Mouse (Mus musculus) forebrain, embryonic 16.5 days (tissue): ENCODE measurements around the gene Cfap43. TPM values are rescaled to one million over a fixed set of nuclear protein-coding genes. Genes with fewer than 3 reads are reported as not detected.
A peak's percentile ranks its signal among the peaks of the same experiment; 100 is the strongest.

Experiments
- ATAC-seq: fragments of 200-750 bp; cut with Nextera tagmentation; 2 replicates; pipeline ENCODE4 v1.8.0; 2017; ENCODE audit warnings: mild to moderate bottlenecking, moderate library complexity
- H3K27ac ChIP-seq: fragments of 300-500 bp; sonication (generic); 2 replicates; pipeline ENCODE4 v1.5.1; 2014; ENCODE audit warnings: low read length, control low read depth
- H3K27me3 ChIP-seq: fragments of 300-500 bp; sonication (generic); replicated peaks from 2 replicates; pipeline ENCODE4 v1.6.1; 2014; ENCODE audit warnings: low read length; ENCODE audit not compliant: control insufficient read depth, insufficient read depth
- H3K36me3 ChIP-seq: fragments of 300-500 bp; sonication (generic); 2 replicates; pipeline ENCODE4 v1.6.1; 2014; ENCODE audit not compliant: control insufficient read depth, insufficient read depth
- H3K4me1 ChIP-seq: fragments of 300-500 bp; sonication (generic); replicated peaks from 2 replicates; pipeline ENCODE4 v1.6.1; 2014; ENCODE audit warnings: low read length; ENCODE audit not compliant: control insufficient read depth, insufficient read depth
- H3K4me2 ChIP-seq: fragments of 300-500 bp; sonication (generic); 2 replicates; pipeline ENCODE4 v1.6.1; 2014; ENCODE audit warnings: mild to moderate bottlenecking, low read length, control low read depth
- H3K4me3 ChIP-seq: fragments of 300-500 bp; sonication (generic); replicated peaks from 2 replicates; pipeline ENCODE4 v1.5.1; 2014; ENCODE audit warnings: mild to moderate bottlenecking, low read length, control low read depth
- H3K9ac ChIP-seq: fragments of 300-500 bp; sonication (generic); replicated peaks from 2 replicates; pipeline ENCODE4 v1.6.1; 2014; ENCODE audit warnings: low read depth, low read length, control low read depth
- H3K9me3 ChIP-seq: fragments of 300-500 bp; sonication (generic); 2 replicates; pipeline ENCODE4 v1.6.1; 2016; ENCODE audit warnings: low read length; ENCODE audit not compliant: control insufficient read depth
- WGBS: fragments of 180-500 bp; shearing (Covaris S2); extraction: QIAGEN DNeasy Blood & Tissue Kit; methylation state at CpG from one replicate; pipeline ENCODE4 v1.1.7; 2014; 5-methylcytosine and 5-hydroxymethylcytosine counted together
- polyA plus RNA-seq: library from polyadenylated mRNA; unstranded; fragments of >200 nt; fragmentation: Nextera tagmentation; extraction: Ambion mirVana; gene quantifications from 2 replicates; pipeline ENCODE4 v1.2.1, GENCODE M21; 2015

The Cfap43 gene
- polyA plus RNA-seq, 1 experiment from 2014 or later: 1.1 TPM

- peak overlapping the region; percentile 90; the same call in 1 of the 2 replicates for H3K27ac ChIP-seq
- 16% methylated on average over 6 of the region's 6 CpGs for WGBS
- peak overlapping the region; percentile 40 for H3K4me3 ChIP-seq
- ATAC-seq: peak; percentile 36
- H3K9ac ChIP-seq: peak overlapping the region; percentile 79
- no peaks in the 10 kb centered on the region for H3K9me3 ChIP-seq
- peak overlapping the region; percentile 60 for H3K4me2 ChIP-seq
- no peaks in the 10 kb centered on the region for H3K27me3 ChIP-seq
- H3K36me3 ChIP-seq: no peaks in the 10 kb centered on the region
- H3K4me1 ChIP-seq: peaks cover 17% of the 10 kb centered on the region
These were observed 10.1 kb downstream of the Cfap43 start for GRCm38 (mm10) chr19:47908961-47909371.

- H3K4me3 ChIP-seq: no peak overlapping the region
- H3K27me3 ChIP-seq: no peaks in the 10 kb centered on the region
- H3K9ac ChIP-seq: no peak overlapping the region
- no peak for ATAC-seq
- 90% methylated on average over 9 of the region's 9 CpGs for whole genome bisulfite sequencing
- no peak overlapping the region for H3K4me2 ChIP-seq
- H3K9me3 ChIP-seq: no peaks in the 10 kb centered on the region
- no peaks in the 10 kb centered on the region for H3K36me3 ChIP-seq
- H3K4me1 ChIP-seq: peaks cover 17% of the 10 kb centered on the region
- no peak overlapping the region for H3K27ac ChIP-seq
These were observed 11.5 kb downstream of the Cfap43 start for GRCm38 (mm10) chr19:47907596-47907995.

GRCm38 (mm10) chr19:47905603-47906002 lies 13.5 kb downstream of the Cfap43 start:
- ATAC-seq: no peak
- whole genome bisulfite sequencing: 88% methylated on average over 5 of the region's 5 CpGs
- Histone ChIP-seq H3K4me2 (no peak overlapping the region), H3K4me3 (no peak overlapping the region), H3K9ac (no peak overlapping the region), H3K9me3 (no peaks in the 10 kb centered on the region), H3K4me1 (peaks cover 21% of the 10 kb centered on the region), H3K27ac (no peak overlapping the region), H3K27me3 (no peaks in the 10 kb centered on the region), H3K36me3 (no peaks in the 10 kb centered on the region)

GRCm38 (mm10) chr19:47905081-47905480 lies 14.0 kb downstream of the Cfap43 start:
- Histone ChIP-seq H3K9ac (no peak overlapping the region), H3K27me3 (no peaks in the 10 kb centered on the region), H3K4me2 (no peak overlapping the region), H3K4me1 (peaks cover 19% of the 10 kb centered on the region), H3K27ac (no peak overlapping the region), H3K9me3 (no peaks in the 10 kb centered on the region), H3K36me3 (no peaks in the 10 kb centered on the region), H3K4me3 (no peak overlapping the region)
- no peak for ATAC-seq
- 85% methylated on average over 4 of the region's 4 CpGs for WGBS

- 46% methylated on average over 4 of the region's 4 CpGs for WGBS
- Histone ChIP-seq H3K27me3 (no peaks in the 10 kb centered on the region), H3K4me1 (peaks cover 6% of the 10 kb centered on the region), H3K4me3 (no peak overlapping the region), H3K27ac (no peak overlapping the region), H3K4me2 (no peak overlapping the region), H3K9me3 (no peaks in the 10 kb centered on the region), H3K9ac (no peak overlapping the region), H3K36me3 (no peaks in the 10 kb centered on the region)
- ATAC-seq: peak; percentile 43; the same call in 1 of the 2 replicates
These were observed 15.4 kb downstream of the Cfap43 start for GRCm38 (mm10) chr19:47903679-47904078.

- Histone ChIP-seq H3K9ac (no peak overlapping the region), H3K9me3 (no peaks in the 10 kb centered on the region), H3K27me3 (no peaks in the 10 kb centered on the region), H3K27ac (no peak overlapping the region), H3K36me3 (no peaks in the 10 kb centered on the region), H3K4me2 (no peak overlapping the region), H3K4me1 (peaks cover 4% of the 10 kb centered on the region; the same call in 1 of the 2 replicates), H3K4me3 (no peak overlapping the region)
- 73% methylated on average over 13 of the region's 13 CpGs for WGBS
- no peak for ATAC-seq
These were observed 16.5 kb downstream of the Cfap43 start for GRCm38 (mm10) chr19:47902316-47903201.

- H3K4me3 ChIP-seq: no peak overlapping the region
- H3K4me1 ChIP-seq: peaks cover 4% of the 10 kb centered on the region; the same call in 1 of the 2 replicates
- H3K9me3 ChIP-seq: no peaks in the 10 kb centered on the region
- no peak overlapping the region for H3K9ac ChIP-seq
- no peaks in the 10 kb centered on the region for H3K27me3 ChIP-seq
- no peak overlapping the region for H3K4me2 ChIP-seq
- no peak overlapping the region for H3K27ac ChIP-seq
- no peak for ATAC-seq
- WGBS: 89% methylated on average over 10 of the region's 10 CpGs
- peaks cover 6% of the 10 kb centered on the region for H3K36me3 ChIP-seq
These were observed 18.5 kb downstream of the Cfap43 start for GRCm38 (mm10) chr19:47900558-47900957.

GRCm38 (mm10) chr19:47900012-47900411 lies 19.1 kb downstream of the Cfap43 start:
- peaks cover 4% of the 10 kb centered on the region; the same call in 1 of the 2 replicates for H3K4me1 ChIP-seq
- WGBS: 69% methylated on average over 6 of the region's 6 CpGs
- H3K36me3 ChIP-seq: peaks cover 6% of the 10 kb centered on the region
- no peak overlapping the region for H3K27ac ChIP-seq
- H3K4me3 ChIP-seq: no peak overlapping the region
- no peaks in the 10 kb centered on the region for H3K27me3 ChIP-seq
- no peaks in the 10 kb centered on the region for H3K9me3 ChIP-seq
- no peak overlapping the region for H3K4me2 ChIP-seq
- H3K9ac ChIP-seq: no peak overlapping the region
- ATAC-seq: no peak

GRCm38 (mm10) chr19:47898472-47899079 lies 20.5 kb downstream of the Cfap43 start:
- H3K4me1 ChIP-seq: peaks cover 4% of the 10 kb centered on the region; the same call in 1 of the 2 replicates
- H3K4me3 ChIP-seq: no peak overlapping the region
- no peak overlapping the region for H3K9ac ChIP-seq
- no peak for ATAC-seq
- no peaks in the 10 kb centered on the region for H3K27me3 ChIP-seq
- H3K27ac ChIP-seq: no peak overlapping the region
- peaks cover 6% of the 10 kb centered on the region for H3K36me3 ChIP-seq
- no peak overlapping the region for H3K4me2 ChIP-seq
- WGBS: 88% methylated on average over 8 of the region's 8 CpGs
- H3K9me3 ChIP-seq: no peaks in the 10 kb centered on the region
